Mouse (Mus musculus): ENCODE results near the gene Bmp6. TPM values are rescaled to one million over a fixed set of nuclear protein-coding genes. Genes with fewer than 3 reads are reported as not detected.

Gene Bmp6
- polyA plus RNA-seq, 2 experiments from 2014 or later: not detected

- ATAC-seq: no peak
Observed at GRCm38 (mm10) chr13:38548681-38549080, 203.8 kb downstream of the Bmp6 start.

Other genes starting within 250 kb of the Bmp6 start
- under 1 TPM; 0.15 to 0.28 TPM for gene Dsp, start 193.8 kb upstream of the Bmp6 start, polyA plus RNA-seq (2017; shearing (Covaris generic))
- gene Snrnp48, start 140.2 kb upstream of the Bmp6 start, polyA plus RNA-seq (2017; shearing (Covaris generic)): 10 to 100 TPM; 45.9 to 58.9 TPM
- 10 to 100 TPM; 23.6 to 35.9 TPM for gene Txndc5, start 183.7 kb downstream of the Bmp6 start, polyA plus RNA-seq (2017; shearing (Covaris generic))

Data from activated CD4-positive, CD25-positive, alpha-beta regulatory T cell, adult 4 months (primary cell).